Mouse (Mus musculus) thymus, adult 2 months (tissue): ENCODE data around the gene Cldn2.

Source experiments
- CTCF ChIP-seq: fragments of 200-500 bp; IDR thresholded peaks from 2 replicates; pipeline ENCODE4 v1.5.1; 2012; ENCODE audit warnings: mild to moderate bottlenecking, control low read depth, low read length, moderate library complexity, borderline replicate concordance; ENCODE audit not compliant: control insufficient read depth, poor library complexity, insufficient read depth; ENCODE audit errors: extremely low read depth
- POLR2A ChIP-seq: fragments of 200-500 bp; IDR thresholded peaks from 2 replicates; pipeline ENCODE4 v1.6.1; 2012; ENCODE audit warnings: mild to moderate bottlenecking, low read length, control low read depth, moderate library complexity; ENCODE audit not compliant: control insufficient read depth, poor library complexity, insufficient read depth; ENCODE audit errors: extremely low read depth

DNA sequence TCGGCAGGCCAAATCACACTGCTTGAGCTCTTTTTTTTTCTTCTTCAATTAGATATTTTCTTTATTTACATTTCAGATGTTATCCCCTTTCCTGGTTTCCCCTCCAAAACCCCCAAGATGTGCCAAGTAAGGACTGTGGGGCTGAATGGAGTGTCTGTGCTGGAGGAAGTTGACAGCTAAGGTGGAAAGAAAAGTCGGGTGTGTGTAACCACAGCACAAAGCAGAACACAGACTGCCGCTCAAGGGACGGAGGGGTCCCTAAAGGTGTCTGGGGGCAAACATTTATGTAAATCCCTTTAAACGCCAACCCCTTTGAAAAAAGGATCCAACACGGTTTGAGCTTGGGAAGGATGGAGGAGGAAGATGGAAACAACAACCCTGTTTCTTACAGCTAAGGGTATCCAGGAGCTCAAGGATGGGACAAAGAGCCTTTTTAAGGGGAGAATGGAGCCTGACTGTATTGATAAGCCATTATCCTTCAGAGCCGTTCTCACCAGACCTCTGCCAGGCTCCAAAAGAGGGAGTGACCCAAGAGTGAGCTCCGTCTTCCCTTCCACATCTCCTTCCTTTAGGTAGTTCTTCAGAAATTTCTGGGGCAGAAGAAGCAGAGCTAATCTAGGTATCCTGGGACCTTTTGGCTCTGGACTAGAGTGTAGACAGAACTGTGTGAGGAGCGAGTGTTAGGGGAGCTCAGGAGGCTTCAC, 12.8 kb downstream of the Cldn2 start:
- TF ChIP-seq CTCF (no peak), POLR2A (no peak)
